Mouse (Mus musculus): ENCODE data around the gene Lamtor5. TPM values are rescaled to one million over a fixed set of nuclear protein-coding genes. Genes with fewer than 3 reads are reported as not detected.
"Not testable (repeated sequence)": the region's sequence is repeated elsewhere in the genome, so short reads cannot be mapped to it uniquely, and the experiment has no call there.

The Lamtor5 gene
- polyA plus RNA-seq, 1 experiment from 2014 or later: 176 TPM

GRCm38 (mm10) chr3:107275351-107275750, 3.3 kb upstream of the Lamtor5 start:
- Histone ChIP-seq H3K4me2 (no peak overlapping the region), H3K4me1 (replicated peaks) (peaks cover 15% of the 10 kb centered on the region), H3K27me3 (no peaks in the 10 kb centered on the region), H3K27ac (replicated peaks) (no peak overlapping the region), H3K4me3 (no peak overlapping the region), H3K9me3 (no peaks in the 10 kb centered on the region), H3K36me3 (no peaks in the 10 kb centered on the region), H3K9ac (no peak overlapping the region)
- ATAC-seq (ENCODE audit: low FRiP score, low read depth): no peak
- WGBS: 64% methylated on average over 5 of the region's 5 CpGs

- 65% methylated on average over 4 of the region's 4 CpGs for WGBS
- no peak for ATAC-seq (ENCODE audit: low FRiP score, low read depth)
Observed at GRCm38 (mm10) chr3:107275996-107276395, 2.7 kb upstream of the Lamtor5 start.

GRCm38 (mm10) chr3:107276626-107277025, 2.0 kb upstream of the Lamtor5 start:
- Histone ChIP-seq H3K27me3 (no peaks in the 10 kb centered on the region), H3K9ac (no peak overlapping the region), H3K4me3 (no peak overlapping the region), H3K36me3 (no peaks in the 10 kb centered on the region), H3K9me3 (no peaks in the 10 kb centered on the region), H3K4me1 (replicated peaks) (peaks cover 16% of the 10 kb centered on the region), H3K4me2 (no peak overlapping the region), H3K27ac (replicated peaks) (no peak overlapping the region)
- no peak for ATAC-seq (ENCODE audit: low FRiP score, low read depth)
- 86% methylated on average over 3 of the region's 3 CpGs for WGBS

More at GRCm38 (mm10) chr3:107275996-107276395, 2.7 kb upstream of the Lamtor5 start:
- H3K9ac ChIP-seq: no peak overlapping the region
- no peak overlapping the region for H3K27ac ChIP-seq (replicated peaks)
- H3K9me3 ChIP-seq: no peaks in the 10 kb centered on the region
- H3K27me3 ChIP-seq: no peaks in the 10 kb centered on the region
- no peak overlapping the region for H3K4me3 ChIP-seq
- H3K36me3 ChIP-seq: no peaks in the 10 kb centered on the region
- H3K4me1 ChIP-seq (replicated peaks): peaks cover 16% of the 10 kb centered on the region
- no peak overlapping the region for H3K4me2 ChIP-seq

- Histone ChIP-seq H3K9me3 (no peaks in the 10 kb centered on the region), H3K9ac (no peak overlapping the region), H3K4me2 (no peak overlapping the region), H3K27me3 (no peaks in the 10 kb centered on the region), H3K27ac (replicated peaks) (no peak overlapping the region), H3K36me3 (peaks cover 12% of the 10 kb centered on the region; the same call in 1 of the 2 replicates), H3K4me1 (replicated peaks) (no peaks in the 10 kb centered on the region), H3K4me3 (no peak overlapping the region)
- 84% methylated on average over 2 of the region's 2 CpGs for WGBS
- ATAC-seq (ENCODE audit: low FRiP score, low read depth): no peak
Observed at GRCm38 (mm10) chr3:107286123-107286522, 7.5 kb downstream of the Lamtor5 start.

GRCm38 (mm10) chr3:107287346-107287745, 8.7 kb downstream of the Lamtor5 start:
- H3K4me3 ChIP-seq: no peak overlapping the region
- no peak overlapping the region for H3K4me2 ChIP-seq
- no peaks in the 10 kb centered on the region for H3K27me3 ChIP-seq
- no peak overlapping the region for H3K27ac ChIP-seq (replicated peaks)
- ATAC-seq (ENCODE audit: low FRiP score, low read depth): no peak
- H3K4me1 ChIP-seq (replicated peaks): no peaks in the 10 kb centered on the region
- H3K36me3 ChIP-seq: peaks cover 9% of the 10 kb centered on the region; the same call in 1 of the 2 replicates
- H3K9ac ChIP-seq: no peak overlapping the region
- H3K9me3 ChIP-seq: no peaks in the 10 kb centered on the region

- Histone ChIP-seq H3K9ac (no peak within 1 kb of the TSS), H3K4me1 (replicated peaks) (no peaks in the 10 kb centered on the region), H3K27me3 (no peaks in the 10 kb centered on the region), H3K9me3 (no peaks in the 10 kb centered on the region), H3K27ac (replicated peaks) (no peak within 1 kb of the TSS), H3K36me3 (no peaks in the 10 kb centered on the region), H3K4me3 (no peak within 1 kb of the TSS), H3K4me2 (no peak within 1 kb of the TSS)
- ATAC-seq (ENCODE audit: low FRiP score, low read depth): no peak
- 40% methylated on average over 9 of the region's 9 CpGs for WGBS
Observed at GRCm38 (mm10) chr3:107290764-107291381, 12.2 kb downstream of the Lamtor5 start, which contains the start of gene Slc16a4. Slc16a4 (plus strand) TSS chr3:107291230.

- Histone ChIP-seq H3K27ac (replicated peaks) (no peak overlapping the region), H3K4me3 (no peak overlapping the region)
- 86% methylated on average over 5 of the region's 5 CpGs for WGBS
Observed at GRCm38 (mm10) chr3:107295672-107296360, 17.2 kb downstream of the Lamtor5 start.

GRCm38 (mm10) chr3:107296917-107297316, 18.3 kb downstream of the Lamtor5 start:
- ATAC-seq (ENCODE audit: low FRiP score, low read depth); H3K4me3 ChIP-seq; H3K36me3 ChIP-seq; H3K9ac ChIP-seq; H3K9me3 ChIP-seq; H3K27me3 ChIP-seq; H3K4me2 ChIP-seq; H3K27ac ChIP-seq (replicated peaks); H3K4me1 ChIP-seq (replicated peaks): not testable (repeated sequence)
- WGBS: 74% methylated on average over 4 of the region's 4 CpGs

More at GRCm38 (mm10) chr3:107295672-107296360, 17.2 kb downstream of the Lamtor5 start:
- Histone ChIP-seq H3K9ac (no peak overlapping the region), H3K27me3 (no peaks in the 10 kb centered on the region), H3K4me1 (replicated peaks) (no peaks in the 10 kb centered on the region), H3K9me3 (no peaks in the 10 kb centered on the region), H3K4me2 (no peak overlapping the region), H3K36me3 (no peaks in the 10 kb centered on the region)
- ATAC-seq (ENCODE audit: low FRiP score, low read depth): no peak

GRCm38 (mm10) chr3:107317338-107317737, 38.7 kb downstream of the Lamtor5 start:
- no peak overlapping the region for H3K4me2 ChIP-seq
- ATAC-seq (ENCODE audit: low FRiP score, low read depth): no peak
- H3K4me3 ChIP-seq: no peak overlapping the region
- H3K36me3 ChIP-seq: no peaks in the 10 kb centered on the region
- WGBS: 95% methylated on average over 3 of the region's 3 CpGs
- H3K27ac ChIP-seq (replicated peaks): no peak overlapping the region
- H3K9ac ChIP-seq: no peak overlapping the region
- H3K9me3 ChIP-seq: no peaks in the 10 kb centered on the region
- peaks cover 9% of the 10 kb centered on the region; the same call in 1 of the 2 replicates for H3K4me1 ChIP-seq (replicated peaks)
- no peaks in the 10 kb centered on the region for H3K27me3 ChIP-seq

GRCm38 (mm10) chr3:107321141-107321540, 42.5 kb downstream of the Lamtor5 start:
- H3K27me3 ChIP-seq: no peaks in the 10 kb centered on the region
- H3K4me2 ChIP-seq: no peak overlapping the region
- H3K27ac ChIP-seq (replicated peaks): no peak overlapping the region
- no peak overlapping the region for H3K4me3 ChIP-seq
- no peak overlapping the region for H3K9ac ChIP-seq
- H3K9me3 ChIP-seq: no peaks in the 10 kb centered on the region
- peaks cover 40% of the 10 kb centered on the region for H3K4me1 ChIP-seq (replicated peaks)
- ATAC-seq (ENCODE audit: low FRiP score, low read depth): no peak
- WGBS: 90% methylated on average over 2 of the region's 2 CpGs
- H3K36me3 ChIP-seq: 0 out of 2 replicates have a peak, but pooled peaks cover 9% of the 10 kb centered on the region

GRCm38 (mm10) chr3:107321776-107322175, 43.1 kb downstream of the Lamtor5 start:
- ATAC-seq (ENCODE audit: low FRiP score, low read depth): no peak

GRCm38 (mm10) chr3:107326442-107326841, 47.8 kb downstream of the Lamtor5 start:
- H3K36me3 ChIP-seq: 0 out of 2 replicates have a peak, but pooled peaks cover 13% of the 10 kb centered on the region
- H3K27ac ChIP-seq (replicated peaks): no peak overlapping the region
- no peak for ATAC-seq (ENCODE audit: low FRiP score, low read depth)
- 96% methylated on average over 1 of the region's 1 CpGs for WGBS
- no peak overlapping the region for H3K4me2 ChIP-seq
- H3K27me3 ChIP-seq: no peaks in the 10 kb centered on the region
- H3K4me1 ChIP-seq (replicated peaks): peaks cover 64% of the 10 kb centered on the region
- no peaks in the 10 kb centered on the region for H3K9me3 ChIP-seq
- no peak overlapping the region for H3K9ac ChIP-seq
- H3K4me3 ChIP-seq: no peak overlapping the region

More at GRCm38 (mm10) chr3:107321776-107322175, 43.1 kb downstream of the Lamtor5 start:
- Histone ChIP-seq H3K9ac (no peak overlapping the region), H3K4me2 (no peak overlapping the region), H3K9me3 (no peaks in the 10 kb centered on the region), H3K27ac (replicated peaks) (no peak overlapping the region), H3K27me3 (no peaks in the 10 kb centered on the region), H3K36me3 (0 out of 2 replicates have a peak, but pooled peaks cover 9% of the 10 kb centered on the region), H3K4me3 (no peak overlapping the region), H3K4me1 (replicated peaks) (peaks cover 40% of the 10 kb centered on the region)

All from hindbrain, embryonic 15.5 days (tissue).